Mouse (Mus musculus) thymus, postnatal 25 days (tissue): ENCODE data around the gene Opn5.

Experiments
- DNase-seq: peaks from one replicate; pipeline ENCODE4 v3.0.0; 2022

Gene Opn5

GRCm38 (mm10) chr17:42611295-42611694 is at the start of gene Opn5:
Opn5 (minus strand) TSS chr17:42611395.
- no peak for DNase-seq

- peak; percentile 21 for DNase-seq
Observed at GRCm38 (mm10) chr17:42658634-42659422, 47.6 kb upstream of the Opn5 start.

GRCm38 (mm10) chr17:42643416-42643815 is 32.2 kb upstream of the Opn5 start:
- DNase-seq: no peak

GRCm38 (mm10) chr17:42630206-42630605 is 19.0 kb upstream of the Opn5 start:
- no peak for DNase-seq

GRCm38 (mm10) chr17:42613043-42613737 is 2.0 kb upstream of the Opn5 start:
- DNase-seq: no peak

GRCm38 (mm10) chr17:42608270-42608669 is 2.9 kb downstream of the Opn5 start:
- no peak for DNase-seq

GRCm38 (mm10) chr17:42602829-42603784 is 8.1 kb downstream of the Opn5 start:
- DNase-seq: peak; percentile 33

GRCm38 (mm10) chr17:42586486-42586885 is 24.7 kb downstream of the Opn5 start:
- no peak for DNase-seq

GRCm38 (mm10) chr17:42583029-42583331 is 28.2 kb downstream of the Opn5 start:
- no peak for DNase-seq

- no peak for DNase-seq
Observed at GRCm38 (mm10) chr17:42582281-42583028, 28.7 kb downstream of the Opn5 start.

- no peak for DNase-seq
Observed at GRCm38 (mm10) chr17:42580623-42581022, 30.6 kb downstream of the Opn5 start.

- no peak for DNase-seq
Observed at GRCm38 (mm10) chr17:42580196-42580595, 31.0 kb downstream of the Opn5 start.

- DNase-seq: no peak
Observed at GRCm38 (mm10) chr17:42576671-42577168, 34.5 kb downstream of the Opn5 start.

GRCm38 (mm10) chr17:42573786-42574185 is 37.4 kb downstream of the Opn5 start:
- DNase-seq: no peak

GRCm38 (mm10) chr17:42549578-42549977 is 61.6 kb downstream of the Opn5 start:
- no peak for DNase-seq

GRCm38 (mm10) chr17:42530147-42530546 is 81.0 kb downstream of the Opn5 start:
- no peak for DNase-seq

GRCm38 (mm10) chr17:42509356-42510262 is 101.6 kb downstream of the Opn5 start:
- no peak for DNase-seq
